Mouse (Mus musculus) heart, adult 18-20 months (tissue): ENCODE results near the gene Ust. TPM values are rescaled to one million over a fixed set of nuclear protein-coding genes. Genes with fewer than 3 reads are reported as not detected.

Source experiments
- DNase-seq, 2 experiments: peaks; one replicate each; pipeline ENCODE4 v3.0.0; 2021 to 2022; ENCODE audit warnings: mixed read lengths in 1 of 2
- total RNA-seq, 2 experiments: library from RNA; stranded (reverse); gene quantifications; 2 replicates each; pipeline ENCODE4 v1.2.3; 2021

Ust gene
- total RNA-seq, 2 experiments from 2014 or later = 1.1 to 1.9 TPM

DNA sequence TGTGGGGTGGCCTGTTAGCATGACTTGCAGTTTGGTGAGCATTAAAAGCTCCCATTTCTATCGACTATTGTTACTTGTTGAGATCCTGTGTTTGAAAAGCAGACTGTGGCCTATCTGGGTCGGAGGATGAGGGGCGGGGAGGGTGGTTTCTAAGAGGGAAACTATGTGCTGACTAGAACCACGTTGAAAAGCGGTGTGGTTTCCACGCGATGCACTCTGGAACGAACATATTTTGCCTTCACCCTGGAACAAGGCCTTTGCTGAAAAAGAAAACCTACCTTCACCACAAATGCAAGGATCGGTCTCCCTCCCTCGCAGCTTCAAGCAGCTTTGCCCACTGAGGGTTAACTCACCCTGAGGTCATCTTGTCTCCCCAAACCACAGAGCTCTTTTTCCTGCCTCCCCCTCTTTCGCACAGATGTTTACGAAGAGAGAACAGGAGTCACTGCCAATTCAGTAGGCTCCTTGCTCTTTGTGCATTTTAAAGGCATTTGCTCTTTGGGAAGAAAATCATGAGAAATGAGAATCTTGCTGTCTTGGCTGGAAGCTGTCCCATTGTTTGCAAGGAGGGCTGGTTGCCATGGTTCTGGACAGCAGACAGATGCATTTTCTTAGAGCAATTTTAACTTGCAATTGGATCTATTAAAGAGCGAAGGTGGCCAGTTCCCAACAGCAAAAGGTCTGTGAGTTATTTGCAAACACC, 342.1 kb downstream of the Ust start:
- DNase-seq = peak; percentile 14 to 17

DNA sequence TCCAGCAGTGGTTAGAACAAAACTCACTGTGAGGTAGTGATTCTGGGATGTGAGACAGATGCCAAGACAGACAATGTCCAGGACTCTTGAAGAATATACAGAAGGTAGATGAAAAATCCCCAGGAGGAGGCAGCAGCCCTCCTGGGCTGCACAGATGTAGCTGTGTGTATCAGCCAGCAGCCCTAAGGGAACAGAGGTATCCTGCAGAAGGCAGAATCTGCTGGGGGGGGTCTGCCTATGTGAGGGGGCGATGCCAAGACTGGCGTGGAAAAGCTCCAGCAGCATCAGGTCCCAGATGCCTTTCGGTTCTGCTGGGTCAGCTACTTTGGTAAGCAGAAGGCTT, 342.6 kb downstream of the Ust start:
- DNase-seq = no peak

DNA sequence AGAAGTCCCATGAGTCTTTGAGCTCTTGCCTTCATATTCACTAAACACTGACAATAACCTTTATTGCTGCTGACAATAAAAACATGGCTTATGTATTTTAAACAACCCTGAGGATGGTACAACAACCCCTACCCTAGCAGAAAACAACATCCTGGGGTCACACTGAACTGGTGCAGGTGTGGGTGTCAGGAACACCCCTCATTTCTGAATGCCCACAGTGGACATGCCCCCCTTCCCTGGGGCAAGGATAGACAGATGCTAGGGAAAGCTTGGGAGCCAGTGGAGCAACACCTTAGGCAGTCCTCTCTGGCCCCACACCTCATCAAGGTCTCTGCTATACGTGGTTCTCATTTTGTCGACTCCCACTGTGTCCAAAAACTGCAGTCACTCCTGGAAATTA, 343.9 kb downstream of the Ust start:
- DNase-seq = no peak

DNA sequence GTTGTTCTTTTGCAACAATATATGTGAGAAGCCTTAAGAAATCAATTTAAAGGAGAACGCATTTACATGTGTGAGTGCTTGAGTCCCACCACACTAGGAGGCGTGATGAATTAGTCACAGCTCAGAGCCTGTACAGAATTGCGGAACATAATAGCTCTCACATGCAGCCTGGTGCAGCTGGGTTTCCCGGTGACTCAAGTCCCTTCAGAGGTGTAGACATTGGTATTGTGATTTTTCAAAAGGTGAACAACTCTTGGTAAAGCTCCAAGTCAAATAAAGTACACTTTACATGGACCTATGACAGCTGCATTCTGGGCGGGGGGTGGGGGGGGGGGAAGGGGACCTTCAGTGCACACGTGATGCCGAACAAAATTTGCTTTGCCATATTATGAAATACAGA, 344.4 kb downstream of the Ust start:
- no peak for DNase-seq

DNA sequence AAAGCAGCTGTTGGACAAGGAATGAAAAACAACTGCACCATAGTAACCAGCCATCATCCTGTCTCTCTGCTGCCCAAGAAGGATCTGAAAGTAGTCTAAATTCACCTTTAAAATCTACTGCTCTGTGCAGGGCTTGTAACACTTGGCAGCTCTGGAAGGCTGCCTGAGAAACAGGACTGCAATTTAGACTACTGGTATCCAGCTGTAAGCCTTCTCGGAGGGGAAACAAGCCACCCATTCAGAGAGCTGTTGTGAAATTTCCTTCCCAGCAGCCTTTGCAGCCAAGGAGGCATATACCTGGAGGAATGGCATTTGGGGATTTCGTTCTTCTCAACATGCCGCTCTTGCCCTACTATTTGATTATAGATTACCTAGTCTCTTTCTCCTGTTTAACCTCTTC, 345.6 kb downstream of the Ust start:
- DNase-seq = peak in 1 of 2 experiments; percentile 25

DNA sequence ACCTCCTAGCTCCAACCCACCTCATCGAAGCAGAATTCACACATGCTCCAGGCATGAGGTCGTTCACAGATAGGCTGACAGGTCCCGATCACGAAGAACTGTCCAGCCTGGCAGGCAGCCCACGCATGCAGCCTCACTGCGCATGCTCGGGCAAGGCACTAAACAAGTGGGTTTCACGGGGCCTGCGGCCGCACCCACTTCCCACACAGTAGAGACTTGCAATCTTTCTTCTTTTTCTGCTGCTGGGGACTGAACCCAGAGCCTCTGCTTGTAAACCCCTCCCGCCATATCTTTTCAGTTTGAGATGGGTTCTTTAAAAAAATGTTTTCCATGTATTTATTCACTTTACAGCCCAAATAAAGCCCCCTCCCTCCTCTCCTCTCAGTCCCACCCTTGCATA, 347.1 kb downstream of the Ust start:
- no peak for DNase-seq
